Mouse (Mus musculus) erythroblast, embryonic 14.5 days (primary cell): Measurements from ENCODE around the gene Ythdf1.

Source experiments
- GATA1 ChIP-seq: IDR thresholded peaks from 2 replicates; pipeline ENCODE4 v1.6.1; 2012; ENCODE audit warnings: low read length, inconsistent platforms, mixed read lengths
- TAL1 ChIP-seq: IDR thresholded peaks from 3 replicates; pipeline ENCODE4 v1.6.1; 2012; ENCODE audit warnings: low read length, inconsistent platforms, mixed read lengths

DNA sequence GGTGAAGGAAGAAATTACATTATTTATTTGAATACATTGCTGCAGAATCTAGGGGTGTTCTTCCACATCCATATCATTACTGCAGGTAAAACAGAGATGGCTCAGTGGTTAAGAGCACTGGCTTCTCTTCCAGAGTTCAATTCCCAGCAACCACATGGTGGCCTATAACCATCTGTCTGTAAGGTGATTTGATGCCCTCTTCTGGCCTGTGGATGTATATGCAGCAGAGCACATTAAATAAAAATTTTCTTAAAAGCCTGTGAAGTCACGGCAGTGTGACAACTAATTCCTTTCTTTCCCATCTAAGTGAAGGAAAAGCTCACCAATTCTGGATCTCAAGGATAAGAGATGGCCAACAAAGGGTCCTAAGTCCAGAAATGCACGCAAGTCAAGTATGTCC is 18.7 kb downstream of the Ythdf1 start:
- TF ChIP-seq GATA1 (no peak), TAL1 (no peak)
